Mouse (Mus musculus) gastrocnemius, postnatal 14 days (tissue): ENCODE results near the gene Cd52. TPM values are rescaled to one million over a fixed set of nuclear protein-coding genes. Genes with fewer than 3 reads are reported as not detected.

Experiments
- DNase-seq: peaks from one replicate; pipeline ENCODE4 v3.0.0; 2021; ENCODE audit warnings: mixed read lengths
- intact Hi-C: fragments of 180-260 bp; cut with DNase I; formaldehyde crosslinking; loops from one replicate; pipeline ENCODE4 v1.15.1; 2025; ENCODE audit warnings: low total_unique reads
- total RNA-seq, 2 experiments: library from RNA; stranded (reverse); gene quantifications; 2 replicates each; pipeline ENCODE4 v1.2.3; 2021

Gene Cd52
- total RNA-seq, 2 experiments from 2014 or later = 0.51 to 1.7 TPM

DNA sequence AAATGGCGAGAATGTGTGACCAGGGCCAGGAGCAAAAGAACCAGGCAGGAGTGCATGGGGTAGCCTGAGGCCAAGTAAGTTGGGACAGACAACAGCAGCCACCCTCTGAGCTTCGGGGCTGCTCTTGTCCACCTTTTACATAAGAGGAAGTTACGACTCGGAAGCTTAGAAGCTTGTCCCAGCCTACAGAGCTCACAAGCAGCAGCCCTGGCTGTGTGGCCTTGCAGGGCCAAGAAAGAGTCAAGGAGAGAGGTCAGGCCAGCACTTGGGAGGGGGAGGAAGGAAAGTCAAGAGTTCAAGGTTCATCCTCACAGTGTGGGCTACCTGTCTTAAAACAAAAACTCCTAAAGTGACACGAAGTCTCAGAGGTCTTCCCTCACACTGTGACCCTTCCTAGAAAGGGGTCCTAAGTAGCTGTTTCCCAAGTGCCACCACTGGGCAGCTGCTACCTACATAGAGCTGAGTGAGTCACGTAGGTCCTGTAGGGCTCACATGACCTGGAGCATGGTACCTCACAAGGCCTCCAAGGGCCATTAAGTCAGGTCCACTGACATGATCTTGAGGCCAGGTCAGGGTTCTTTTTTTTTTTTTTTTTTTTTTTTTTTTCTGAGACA lies 25.4 kb upstream of the Cd52 start:
- DNase-seq = no peak
- intact Hi-C loops = no loop called here

DNA sequence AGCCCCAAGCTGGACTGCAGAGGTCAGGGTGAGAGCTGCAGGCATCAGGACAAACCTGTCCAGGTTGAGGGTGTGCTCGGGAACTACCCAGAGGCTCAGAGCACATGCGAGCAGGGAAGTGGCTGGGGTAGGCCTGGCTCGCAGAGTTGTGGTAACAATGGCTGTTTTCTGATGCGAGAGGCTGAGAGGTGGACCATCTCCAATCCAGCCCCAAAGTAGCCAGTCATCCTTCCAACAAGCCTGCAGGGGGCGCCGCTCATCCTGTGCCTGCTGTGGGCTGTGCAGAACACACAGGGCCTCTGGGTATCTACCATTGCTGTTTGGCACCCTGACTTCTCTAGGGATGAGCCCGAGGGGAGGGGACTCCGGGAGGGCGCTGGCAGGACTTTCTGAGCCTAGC lies 24.8 kb upstream of the Cd52 start:
- intact Hi-C loops = no loop called here
- DNase-seq = no peak

DNA sequence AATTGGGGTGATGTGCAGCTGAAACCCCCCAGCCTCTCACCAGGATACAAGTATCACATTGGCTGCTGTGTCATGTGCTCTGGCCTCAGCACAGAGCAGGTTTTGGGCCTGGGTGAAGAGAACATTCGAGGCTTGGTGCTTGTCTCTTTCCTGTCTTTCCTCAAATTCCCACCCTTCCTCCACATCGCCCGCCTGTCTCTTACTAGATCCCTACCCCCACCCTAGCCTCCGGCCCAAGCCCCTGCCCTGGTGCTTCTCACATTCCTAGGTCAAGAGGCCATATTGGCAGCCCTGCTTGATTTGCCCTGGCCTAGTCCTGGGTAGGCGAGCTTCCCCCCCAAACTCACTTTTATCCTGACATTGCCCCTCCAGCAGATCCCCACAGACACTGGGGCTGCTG lies 24.2 kb upstream of the Cd52 start:
- intact Hi-C loops = no loop called here

DNA sequence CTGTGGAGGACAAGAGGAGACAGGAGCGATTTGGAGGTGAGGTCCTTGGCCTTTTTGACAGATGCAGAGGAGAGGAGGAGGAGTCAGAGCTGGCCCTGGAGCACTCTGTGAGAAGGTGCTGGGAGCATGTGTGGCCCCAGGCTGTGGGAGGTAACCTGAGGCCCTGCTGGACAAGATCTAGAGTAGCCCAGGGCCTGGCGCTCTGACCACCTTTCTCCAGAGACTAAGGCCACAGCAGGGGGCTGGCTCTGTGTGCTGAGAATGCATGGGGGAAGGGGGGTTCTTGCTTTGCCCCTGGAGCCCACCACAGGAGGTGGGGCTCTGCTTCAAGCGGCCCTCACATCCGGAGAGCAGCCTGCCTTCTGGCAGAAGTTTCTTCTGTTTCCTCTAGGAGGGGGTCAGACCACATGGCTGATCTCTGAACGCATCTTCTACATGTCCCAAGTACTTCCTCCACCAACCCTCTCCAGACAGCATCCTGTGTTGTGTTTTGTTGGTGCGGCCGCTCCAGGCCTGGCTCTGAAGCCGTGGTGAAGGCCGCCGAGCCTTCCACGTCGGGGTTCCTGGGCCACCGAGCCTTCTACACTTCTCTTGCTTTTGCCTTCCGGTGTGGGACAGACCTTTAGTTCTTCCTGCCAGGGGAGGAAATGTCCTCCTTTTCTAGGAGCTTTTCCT lies 23.4 kb upstream of the Cd52 start:
- intact Hi-C loops = no loop called here
- DNase-seq = no peak

More for the DNA sequence above, 24.2 kb upstream of the Cd52 start:
- no peak for DNase-seq

DNA sequence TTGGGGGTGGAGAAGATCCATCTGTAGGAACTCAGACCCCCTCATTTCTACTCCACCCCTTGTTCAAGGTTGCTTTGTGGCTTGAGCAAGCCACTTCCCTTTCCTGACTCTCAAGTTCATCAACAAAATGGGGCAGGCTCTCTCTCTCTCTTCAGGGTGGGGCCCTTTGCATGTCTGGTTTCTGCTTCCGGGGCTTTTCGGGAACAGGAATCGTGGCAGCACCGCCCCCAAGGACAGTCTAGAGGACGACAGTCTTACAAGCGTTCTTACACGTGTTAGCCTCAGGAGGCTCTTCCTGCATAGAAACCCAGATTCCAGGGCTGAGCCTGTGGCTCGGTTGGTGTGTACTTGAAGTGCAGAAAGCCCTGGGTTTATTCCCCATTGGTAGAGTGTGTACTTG lies 22.1 kb upstream of the Cd52 start:
- no peak for DNase-seq
- intact Hi-C loops = no loop called here

DNA sequence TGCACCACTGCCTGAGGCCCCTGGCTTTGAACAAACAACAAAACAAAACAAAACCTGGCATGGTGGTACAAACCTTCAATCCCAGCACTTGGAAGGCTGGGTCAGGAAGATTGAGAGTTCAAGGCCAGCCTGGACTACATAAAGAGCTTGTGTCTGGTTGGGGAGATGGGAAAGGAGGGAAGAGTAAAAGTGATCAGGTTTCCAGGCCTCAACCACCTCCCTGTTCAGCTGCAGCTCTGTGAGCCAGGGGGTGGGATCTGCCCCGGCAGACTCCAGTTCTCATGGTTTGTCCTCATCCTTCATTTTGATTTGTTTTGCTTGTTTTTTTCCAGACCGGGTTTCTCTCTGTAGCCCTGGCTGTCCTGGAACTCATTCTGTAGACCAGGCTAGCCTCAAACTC lies 21.6 kb upstream of the Cd52 start:
- DNase-seq = no peak
- intact Hi-C loops = no loop called here

DNA sequence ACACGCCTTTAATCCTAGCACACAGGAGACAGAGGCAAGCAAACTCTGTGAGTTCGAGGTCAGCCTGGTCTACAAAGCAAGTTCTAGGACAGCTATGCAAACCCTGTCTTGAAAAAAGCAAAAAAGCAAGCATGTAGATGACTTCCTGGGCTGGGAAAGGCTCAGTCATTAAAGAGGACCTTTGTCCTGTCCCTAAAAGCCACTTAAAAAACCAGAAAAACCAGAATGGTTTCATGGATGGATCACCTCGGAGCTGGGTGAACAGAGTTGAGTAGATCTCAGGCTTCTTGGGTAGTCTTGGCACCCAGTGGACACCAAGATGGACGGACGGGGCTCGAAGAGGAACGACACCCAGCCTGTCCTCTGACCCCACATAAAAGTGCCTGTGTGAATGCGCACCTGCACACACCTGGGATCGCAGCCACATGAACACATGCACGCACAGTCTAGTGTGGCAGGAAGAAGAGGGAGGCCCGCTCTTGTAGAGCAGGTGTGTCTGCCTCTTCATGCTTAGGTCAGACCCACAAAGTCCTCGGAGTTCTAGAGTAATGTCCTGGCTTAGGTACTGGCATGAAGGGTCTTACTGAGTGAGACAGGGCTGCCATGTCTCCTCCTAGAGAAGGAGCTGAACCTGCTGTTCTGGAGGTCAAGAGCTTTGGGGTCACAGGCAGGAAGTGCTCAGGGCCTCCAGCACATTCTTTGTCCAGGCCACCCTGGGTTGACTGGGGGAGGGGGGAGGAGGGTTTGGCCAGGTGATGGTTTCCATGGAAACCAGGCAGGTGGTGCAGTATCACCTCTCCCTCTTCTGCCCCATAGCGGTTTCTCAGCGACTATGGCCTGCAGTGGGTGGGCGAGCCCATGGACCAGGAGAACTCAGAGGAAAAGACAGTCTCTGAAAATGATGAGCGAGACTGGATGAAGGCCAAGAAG lies 20.6 kb upstream of the Cd52 start:
- intact Hi-C loops = no loop called here
- no peak for DNase-seq

DNA sequence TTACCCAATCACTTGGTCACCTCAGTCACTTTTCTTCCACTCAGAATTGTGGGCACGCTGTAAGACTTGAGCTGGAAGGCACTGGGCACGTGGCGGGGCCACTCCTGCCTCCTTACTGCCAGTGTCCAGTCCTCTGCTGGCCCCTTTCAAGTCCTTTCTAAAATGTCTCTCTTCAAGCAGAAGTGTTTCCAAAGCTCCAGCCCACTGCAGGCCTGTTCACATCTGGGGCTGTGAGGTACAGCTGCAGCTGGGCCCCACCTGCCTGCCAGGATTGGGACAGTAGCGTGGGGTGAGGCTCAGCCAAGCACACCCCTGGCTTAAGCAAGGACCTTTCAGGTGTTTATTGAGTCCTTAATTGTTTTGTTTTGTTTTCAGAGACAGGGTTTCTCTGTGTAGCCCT lies 19.2 kb upstream of the Cd52 start:
- intact Hi-C loops = no loop called here
- DNase-seq = no peak

DNA sequence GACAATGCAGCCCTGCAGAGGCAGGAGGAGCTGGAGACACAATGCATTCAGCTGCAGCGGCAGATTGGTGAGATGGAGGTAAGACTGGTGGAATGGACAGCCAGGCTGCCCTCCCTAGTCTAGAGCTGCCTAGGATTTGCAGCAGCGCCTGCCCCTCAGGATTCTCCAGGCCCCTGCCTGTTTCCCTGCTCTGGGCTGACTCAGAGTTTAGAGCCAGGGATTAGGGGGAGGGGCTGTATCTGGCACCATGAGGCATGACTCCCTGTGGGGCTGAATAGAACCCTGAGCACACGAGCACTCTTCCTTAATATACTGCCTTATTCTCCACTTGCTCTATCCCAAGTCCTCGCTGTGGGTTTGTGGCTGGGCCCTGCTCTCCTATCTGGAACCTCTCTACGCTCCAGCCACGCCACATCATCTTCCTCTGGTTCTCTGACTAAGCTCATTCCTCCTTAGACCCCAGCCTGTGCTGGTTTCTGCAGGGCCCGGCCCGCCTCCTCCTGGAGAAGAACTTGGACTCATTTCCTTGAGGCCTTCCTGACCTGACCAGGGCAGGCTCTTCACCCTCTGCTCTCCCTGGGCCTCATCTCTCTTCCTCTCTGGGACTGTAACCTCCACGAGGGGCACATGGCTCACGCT lies 18.6 kb upstream of the Cd52 start:
- intact Hi-C loops = no loop called here

DNA sequence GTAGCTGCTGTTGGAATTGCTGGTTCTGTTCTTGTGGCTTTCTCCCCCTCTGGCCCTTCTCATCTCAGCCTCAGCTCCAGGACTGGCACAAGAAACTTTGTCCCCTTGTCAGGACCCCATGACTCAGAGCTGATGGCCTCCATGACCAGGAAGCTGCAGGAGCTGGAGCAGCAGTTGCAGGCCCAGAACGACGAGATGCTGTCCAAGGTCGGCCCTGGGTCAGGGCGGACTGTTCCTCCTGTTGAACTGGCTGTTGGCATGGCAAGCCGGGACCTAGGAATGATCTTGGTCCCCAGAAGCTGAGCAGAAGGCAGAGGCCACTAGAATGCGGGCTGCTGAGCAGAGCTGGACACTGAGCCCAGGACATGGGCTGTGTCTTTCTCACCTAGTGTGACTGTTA lies 17.5 kb upstream of the Cd52 start:
- intact Hi-C loops = no loop called here
- DNase-seq = no peak

More for the DNA sequence above, 18.6 kb upstream of the Cd52 start:
- DNase-seq = no peak

DNA sequence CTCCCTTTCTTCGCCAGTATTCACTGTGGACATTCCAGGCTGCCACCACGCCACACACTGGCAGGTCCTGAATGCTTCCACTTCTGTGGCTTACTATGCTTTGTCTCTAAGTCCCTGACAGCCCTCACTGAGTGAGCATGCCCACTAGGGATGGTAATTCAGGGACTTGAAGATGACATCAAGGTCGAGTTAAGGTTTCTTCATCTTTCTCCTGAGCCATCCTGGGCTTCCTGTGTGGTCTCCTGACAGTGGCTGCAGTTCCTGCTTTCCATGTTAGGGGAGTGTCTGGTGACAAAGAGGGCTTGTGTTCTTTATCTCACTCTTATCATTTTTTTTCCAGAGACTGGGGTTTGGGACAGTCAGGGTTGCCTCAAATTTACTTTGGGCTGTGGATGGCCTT lies 15.8 kb upstream of the Cd52 start:
- no peak for DNase-seq
- intact Hi-C loops = no loop called here

DNA sequence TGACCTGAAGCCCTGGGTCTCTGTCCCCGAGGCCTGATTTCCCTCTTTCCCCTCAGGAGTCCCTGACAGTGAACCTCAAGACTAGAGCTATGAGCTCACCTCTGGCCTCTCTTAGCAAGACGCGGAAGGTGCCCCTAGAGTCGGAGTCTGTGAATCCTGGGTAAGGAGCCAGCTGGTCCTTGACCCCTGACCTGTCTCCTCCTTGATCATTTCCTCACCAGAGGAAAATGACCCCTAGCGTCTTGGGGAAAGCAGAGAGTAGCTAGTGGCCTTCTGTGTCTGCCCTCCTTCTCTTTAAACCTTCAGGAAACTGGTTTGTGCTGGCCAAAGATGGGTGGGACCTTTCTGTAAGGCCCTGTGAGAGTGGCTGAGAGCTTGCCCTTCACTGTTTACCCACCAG lies 13.3 kb upstream of the Cd52 start:
- no peak for DNase-seq
- intact Hi-C loops = no loop called here

DNA sequence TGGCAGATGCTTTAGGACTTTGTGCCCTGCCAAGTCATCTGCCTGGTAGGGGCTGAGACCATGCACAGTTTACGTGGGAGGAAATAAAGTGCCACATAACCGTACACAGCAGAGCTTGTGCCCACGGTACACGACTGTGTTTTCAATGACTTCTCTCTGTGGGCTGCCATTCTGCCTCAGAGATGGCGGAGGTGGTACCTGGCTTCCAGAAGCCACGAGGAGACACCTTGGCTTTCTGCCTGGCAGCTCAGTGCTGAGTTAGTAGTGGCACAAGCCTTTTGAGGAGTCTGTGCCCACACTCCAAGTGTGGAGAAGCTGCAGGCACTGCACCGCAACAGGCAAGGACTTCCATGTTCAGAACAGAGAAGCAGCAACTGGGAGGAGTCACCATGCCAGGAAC lies 12.8 kb upstream of the Cd52 start:
- DNase-seq = no peak
- intact Hi-C loops = no loop called here

DNA sequence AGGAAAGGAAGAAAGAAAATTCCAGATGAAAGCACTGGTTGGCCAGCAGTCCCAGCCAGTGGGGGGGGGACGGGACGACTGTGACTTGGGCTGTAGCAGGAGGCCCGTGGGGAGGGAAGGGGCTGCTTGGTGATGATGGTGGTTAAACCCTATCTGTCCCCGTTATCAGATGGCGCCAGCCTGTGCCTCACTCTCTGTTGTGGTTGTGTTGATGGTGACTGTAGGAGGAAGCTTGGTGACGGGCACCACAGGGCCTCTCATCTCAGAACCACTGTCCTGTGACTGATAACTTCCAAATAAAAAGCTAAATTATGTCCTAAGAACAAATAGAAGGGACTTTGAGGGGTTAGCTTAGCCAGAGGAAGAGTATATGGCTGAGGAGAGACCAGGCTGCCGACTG lies 11.2 kb upstream of the Cd52 start:
- intact Hi-C loops = no loop called here
- DNase-seq = no peak

DNA sequence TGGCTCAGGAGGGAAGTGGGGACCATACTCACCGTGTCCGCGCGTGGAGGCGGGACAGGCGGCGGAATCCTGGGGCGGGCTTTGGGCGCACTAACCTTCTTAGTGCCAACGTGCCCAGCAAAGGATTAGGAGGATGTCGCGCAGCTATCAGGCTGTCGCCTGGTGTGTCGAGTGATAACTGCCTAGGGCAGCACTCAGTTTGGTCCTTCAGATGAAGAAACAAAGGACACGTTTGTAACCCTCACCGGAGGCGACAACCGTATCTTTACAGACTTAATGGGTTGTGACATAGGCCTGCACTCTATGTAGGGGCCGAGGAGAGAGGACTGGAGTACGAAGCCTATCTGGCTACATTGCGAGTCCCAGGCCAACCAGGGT lies 7.8 kb upstream of the Cd52 start:
- intact Hi-C loops = no loop called here
- no peak for DNase-seq

DNA sequence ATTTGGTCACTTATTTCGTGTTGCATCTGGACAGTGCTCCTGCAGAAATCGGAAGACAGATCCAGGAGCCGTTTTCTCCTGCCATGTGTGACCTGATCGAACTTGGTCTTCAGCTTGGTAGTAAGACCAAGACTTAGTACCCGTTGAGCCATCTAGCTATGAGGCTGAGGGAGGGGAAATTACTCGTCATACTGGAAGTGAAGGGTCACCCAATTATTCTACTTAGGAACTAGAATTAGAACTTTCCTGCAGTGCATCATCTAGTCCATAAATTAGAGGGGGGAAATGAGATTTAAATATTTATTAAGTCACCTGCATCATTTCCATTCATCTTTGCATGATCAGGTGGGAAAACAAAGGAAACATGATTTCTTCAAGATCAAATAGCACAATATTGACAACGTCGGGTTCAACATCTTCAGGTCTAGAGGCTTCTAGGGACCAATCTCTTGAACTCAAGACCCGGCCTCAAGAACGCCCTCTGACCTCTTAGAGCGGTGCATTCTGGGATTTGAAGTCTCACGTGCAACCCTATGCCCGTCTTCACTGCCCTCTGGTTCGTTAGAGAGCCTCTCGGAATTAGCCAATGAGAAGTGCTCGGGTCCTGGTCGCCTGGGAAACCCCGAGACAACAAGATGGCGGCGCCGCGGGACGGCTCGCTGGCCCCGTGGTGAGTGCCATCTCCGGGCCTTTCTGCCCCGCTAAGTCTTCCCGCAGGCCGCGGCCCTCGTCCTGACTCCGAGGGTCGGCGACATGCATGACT lies 7.3 kb upstream of the Cd52 start, which contains the start of gene Ubxn11:
Ubxn11 (plus strand) TSS at position 592 of the 763 bp plus-strand sequence.
- peak; percentile 83 for DNase-seq
- intact Hi-C loops = no loop called here

DNA sequence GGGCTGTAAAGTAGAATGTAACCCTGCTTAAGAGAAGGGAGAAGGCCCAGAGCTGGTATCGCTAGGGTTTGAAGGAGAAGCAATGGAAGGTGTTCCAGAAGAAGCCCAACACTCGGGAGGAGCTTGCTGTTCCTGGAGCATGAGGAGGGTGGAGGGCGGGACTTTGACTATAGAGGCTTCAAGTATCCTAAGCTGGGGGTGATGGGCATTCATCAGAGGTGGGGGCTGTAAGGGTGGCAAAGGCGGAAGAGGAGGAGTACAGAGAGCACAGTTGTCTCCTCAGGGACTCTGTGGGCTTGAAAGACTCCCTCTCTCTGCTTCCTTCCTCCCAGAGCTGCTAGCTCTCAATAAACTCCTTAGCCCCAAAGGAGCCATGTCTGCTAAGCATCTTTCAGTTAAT lies 5.4 kb upstream of the Cd52 start:
- intact Hi-C loops = no loop called here

DNA sequence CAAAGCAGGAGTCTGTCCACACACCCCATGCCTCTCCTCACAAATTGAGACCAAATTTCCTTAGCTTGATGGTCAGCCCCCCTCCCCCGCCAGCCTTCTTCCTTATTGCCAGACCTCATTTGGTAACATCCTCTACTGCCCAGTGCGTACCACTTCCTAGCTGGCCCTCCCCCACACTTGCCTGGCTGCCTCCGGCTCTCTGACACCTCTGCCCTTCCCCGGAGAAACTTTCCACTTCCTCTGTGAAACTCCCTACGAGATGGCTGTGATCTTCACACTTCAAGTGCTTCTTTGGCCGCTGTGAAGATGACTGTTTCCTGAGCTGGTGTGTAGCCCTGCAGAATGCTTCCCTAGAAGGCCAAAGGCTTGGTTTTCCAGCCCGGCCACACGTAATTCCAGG lies 3.7 kb upstream of the Cd52 start:
- DNase-seq = no peak
- intact Hi-C loops = no loop called here

More for the DNA sequence above, 5.4 kb upstream of the Cd52 start:
- DNase-seq = no peak

DNA sequence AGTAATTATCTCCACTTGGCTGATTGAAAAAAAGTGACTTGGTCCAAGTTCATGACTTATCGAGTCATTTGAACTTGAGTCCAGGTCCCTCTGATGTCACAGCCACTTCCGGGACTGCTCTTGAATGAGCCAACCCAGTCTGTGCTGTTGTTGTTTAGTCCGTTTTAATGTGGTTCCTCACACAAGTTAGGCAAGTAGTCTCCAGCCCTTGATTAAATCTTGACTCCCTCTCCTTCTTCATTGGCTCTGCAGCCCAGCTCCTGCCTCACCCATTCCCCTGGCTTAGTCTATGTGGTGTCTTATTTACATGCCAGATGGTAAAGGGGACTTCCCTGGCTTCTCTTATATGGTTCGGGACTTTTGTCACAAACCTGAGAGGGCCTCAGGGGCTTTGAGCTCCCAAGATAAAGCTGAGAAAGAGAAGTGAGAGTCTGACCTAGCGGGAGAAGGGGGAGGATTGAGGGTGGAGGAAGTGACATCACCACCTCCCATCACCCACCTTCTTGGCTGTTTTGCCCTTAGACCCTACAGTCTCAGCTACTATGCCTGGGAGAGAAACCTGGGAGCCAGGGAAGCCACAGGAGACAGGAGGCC lies 2.2 kb upstream of the Cd52 start:
- no peak for DNase-seq
- intact Hi-C loops = no loop called here
